Mouse (Mus musculus) WW6 (cell line): ENCODE data around the gene Adam21.

Experiments
- DNase-seq: peaks from one replicate; pipeline ENCODE4 v3.0.0-alpha.2; 2013; ENCODE audit warnings: low read depth, low spot score

The Adam21 gene

DNA sequence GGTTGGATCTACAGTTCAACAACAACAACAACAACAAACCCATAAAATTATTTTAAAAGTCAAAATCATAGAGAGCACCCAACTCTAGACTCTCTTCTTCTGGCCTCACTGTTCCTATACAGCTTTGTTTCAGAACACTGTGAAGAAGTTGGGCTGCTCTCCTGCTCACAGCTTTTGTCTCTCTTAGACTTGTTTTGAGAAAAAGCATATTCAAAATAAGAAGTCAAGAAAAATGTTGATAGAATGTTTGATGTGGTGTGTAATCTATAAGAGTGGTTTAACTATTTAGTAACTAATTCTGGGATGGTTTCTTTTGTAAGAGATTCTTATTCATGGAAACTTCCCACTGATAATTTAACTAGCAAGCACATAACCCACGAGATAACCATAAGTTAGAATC lies at the start of gene Adam21:
Gene Adam21 (minus strand): TSS at position 101 of the 400 bp plus-strand sequence.
- DNase-seq, result no peak

DNA sequence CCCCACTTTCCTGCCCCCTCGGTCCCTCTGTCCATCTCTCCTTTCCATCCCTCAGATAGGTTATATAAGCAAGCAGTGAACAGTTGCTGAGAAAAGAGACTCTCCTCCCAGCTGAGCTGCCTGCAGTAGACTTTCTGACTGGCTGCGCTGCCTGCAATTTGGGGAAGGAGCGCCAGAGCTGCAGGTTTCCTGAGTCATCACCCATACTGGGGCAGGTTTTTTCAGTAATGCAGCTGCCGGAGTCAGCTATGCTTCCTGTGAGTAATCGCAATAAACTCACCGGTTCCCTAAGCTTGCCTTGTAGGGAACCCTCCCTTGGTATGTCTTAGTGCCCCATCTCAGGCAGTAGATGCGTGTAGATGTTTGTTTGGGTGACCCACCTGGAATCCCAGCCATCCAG lies 48.7 kb upstream of the Adam21 start:
- no peak for DNase-seq

- DNase-seq, result no peak
Observed at GRCm38 (mm10) chr12:81615807-81616206, 47.5 kb upstream of the Adam21 start.

DNA sequence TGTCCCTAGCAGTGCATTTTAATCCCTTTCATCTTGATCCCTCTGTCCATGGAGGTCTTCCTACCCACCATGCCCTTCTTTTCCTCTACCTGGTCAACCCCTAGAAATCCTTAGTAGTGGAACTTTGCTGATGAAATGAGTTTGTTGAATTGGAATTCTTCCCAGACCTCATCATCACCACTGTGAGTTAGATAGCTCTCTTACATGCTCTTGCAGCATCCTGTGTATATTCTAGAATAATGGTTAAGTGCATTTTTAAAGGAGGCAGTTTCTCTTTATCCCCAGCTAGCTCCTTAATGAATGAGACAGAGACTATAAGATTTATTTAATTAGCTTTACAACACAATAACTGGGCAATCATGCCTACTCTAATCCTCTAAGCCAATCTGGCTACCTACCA lies 41.2 kb upstream of the Adam21 start:
- DNase-seq, result no peak

DNA sequence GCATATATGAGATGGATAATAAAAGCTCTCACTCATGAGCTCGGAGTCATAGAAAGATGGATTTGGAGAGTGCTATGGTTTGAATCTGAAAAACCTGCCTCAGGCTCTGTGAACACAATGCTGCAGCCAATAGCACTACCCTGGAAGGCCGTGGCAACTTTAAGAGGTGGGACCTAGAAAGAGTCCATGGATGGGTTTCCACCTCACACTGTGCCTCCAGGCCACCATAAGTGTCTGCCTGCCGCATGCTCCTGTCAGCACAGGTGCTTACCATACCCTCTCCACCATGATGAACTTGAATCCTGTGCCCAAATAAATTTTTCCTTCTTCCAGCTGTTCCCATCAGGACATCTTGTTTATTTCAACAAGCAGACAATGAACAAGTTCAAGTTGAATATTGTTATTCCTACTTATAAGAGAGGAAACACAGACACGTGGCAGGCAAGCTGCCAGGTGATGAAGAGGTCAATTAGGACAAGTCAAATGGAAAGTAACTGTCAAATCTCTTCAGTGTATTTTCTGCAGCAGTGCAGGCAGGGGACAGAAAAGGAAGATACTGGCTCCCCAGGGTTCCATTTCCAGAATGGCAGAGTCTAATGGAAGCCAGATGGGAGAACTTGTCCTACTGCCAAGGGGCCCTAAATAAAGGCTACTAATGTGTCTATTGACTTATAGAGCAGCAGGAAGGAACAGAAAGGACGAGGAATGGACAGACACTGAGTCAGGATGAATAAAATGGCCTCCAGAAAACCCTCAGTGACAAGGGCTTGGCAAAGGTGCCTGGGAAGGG lies 36.9 kb upstream of the Adam21 start:
- no peak for DNase-seq

DNA sequence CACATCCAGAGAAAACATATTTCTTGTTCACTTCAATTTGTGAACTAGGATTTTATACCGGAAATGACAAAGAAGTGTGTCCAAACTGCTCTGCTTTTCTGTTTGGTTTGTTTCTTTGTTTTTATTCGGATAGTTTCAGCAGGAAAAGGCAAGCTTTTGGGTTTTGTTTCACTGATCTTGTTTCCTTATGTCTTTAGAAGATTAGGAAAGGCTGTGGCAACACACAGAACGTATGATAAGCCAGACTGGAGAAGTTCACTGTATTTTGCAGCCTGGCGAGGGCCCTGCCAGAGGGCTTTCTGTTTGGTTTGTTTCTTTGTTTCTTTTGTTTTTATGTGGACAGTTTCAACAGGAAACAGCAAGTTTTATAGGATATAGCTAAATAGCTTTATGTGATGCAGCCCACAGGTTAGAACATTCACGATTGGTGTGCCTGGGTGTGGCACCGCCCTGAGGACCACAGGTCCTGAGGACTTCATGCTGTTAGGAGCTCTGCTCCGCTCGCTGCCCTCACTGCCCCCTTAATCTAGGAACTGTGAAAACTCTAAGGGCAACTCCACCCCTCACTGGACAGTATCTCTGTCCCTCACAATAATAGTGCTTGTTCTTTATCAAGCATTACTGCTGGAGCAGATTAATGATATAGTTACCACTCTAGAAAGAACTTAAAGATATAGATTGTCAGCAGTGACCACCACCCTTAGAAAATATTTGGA lies 28.4 kb upstream of the Adam21 start:
- no peak for DNase-seq

DNA sequence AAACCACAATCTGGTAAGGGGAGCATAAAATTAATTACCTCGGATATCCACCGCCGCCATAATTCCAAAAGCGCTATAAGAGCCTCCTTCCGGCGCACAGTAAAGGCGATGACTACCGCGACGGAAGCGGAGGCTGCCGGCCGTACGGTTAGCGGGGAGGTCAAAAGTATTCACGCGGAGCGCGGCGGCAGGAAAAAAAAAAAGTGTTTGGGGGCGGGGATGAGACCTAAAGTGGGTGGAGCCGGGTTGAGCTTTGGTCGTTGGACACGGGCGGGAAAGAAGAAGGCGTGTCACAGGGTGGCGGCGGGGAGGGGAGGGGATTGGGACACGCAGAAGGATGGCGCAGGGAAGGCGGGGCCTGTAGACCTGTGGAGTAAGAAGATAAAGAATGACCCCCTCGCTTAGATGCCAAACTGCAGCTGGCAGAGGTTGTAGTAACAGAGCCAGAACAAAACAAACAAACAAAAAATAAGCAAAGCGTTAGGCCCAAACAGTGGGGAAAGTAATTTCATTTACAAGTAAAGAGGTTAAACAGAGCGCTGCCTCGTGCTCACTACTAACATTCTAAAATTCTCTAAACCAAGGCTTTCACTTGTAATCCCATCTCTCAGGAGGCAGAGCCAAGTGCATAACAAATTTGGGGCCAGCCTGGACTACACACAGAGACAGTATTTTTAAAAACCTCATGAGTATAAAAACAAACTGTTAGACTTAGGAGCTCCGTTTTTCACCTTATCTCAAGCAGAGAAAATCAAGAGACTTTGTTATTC lies 26.8 kb upstream of the Adam21 start, which contains the start of gene Med6:
Gene Med6 (minus strand): TSS at position 107 of the 770 bp plus-strand sequence.
- peak; percentile 95 for DNase-seq

- DNase-seq, result no peak
Observed at GRCm38 (mm10) chr12:81567931-81568330, 343 bp downstream of the Adam21 start.

DNA sequence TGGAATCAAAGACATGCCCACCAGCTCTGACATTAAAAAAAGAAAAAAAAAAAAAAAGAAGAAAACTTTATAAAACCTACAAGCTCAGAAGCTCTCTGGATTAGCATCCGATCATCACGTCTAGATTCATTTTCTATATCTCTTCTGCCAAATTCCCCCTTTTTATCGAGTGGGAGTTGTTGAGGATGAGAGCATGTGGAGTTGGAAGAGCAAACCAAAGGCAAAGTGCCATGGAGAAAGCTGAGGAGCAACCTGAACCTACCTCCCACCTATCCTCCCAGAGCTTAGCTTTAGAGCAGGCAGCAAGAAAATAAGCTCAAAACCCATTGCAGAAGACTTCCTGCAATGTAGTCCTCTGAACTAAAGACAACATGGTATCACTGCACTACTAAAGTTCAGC lies 4.1 kb downstream of the Adam21 start:
- no peak for DNase-seq

GRCm38 (mm10) chr12:81549286-81549685 lies 19.0 kb downstream of the Adam21 start:
- DNase-seq, result no peak

DNA sequence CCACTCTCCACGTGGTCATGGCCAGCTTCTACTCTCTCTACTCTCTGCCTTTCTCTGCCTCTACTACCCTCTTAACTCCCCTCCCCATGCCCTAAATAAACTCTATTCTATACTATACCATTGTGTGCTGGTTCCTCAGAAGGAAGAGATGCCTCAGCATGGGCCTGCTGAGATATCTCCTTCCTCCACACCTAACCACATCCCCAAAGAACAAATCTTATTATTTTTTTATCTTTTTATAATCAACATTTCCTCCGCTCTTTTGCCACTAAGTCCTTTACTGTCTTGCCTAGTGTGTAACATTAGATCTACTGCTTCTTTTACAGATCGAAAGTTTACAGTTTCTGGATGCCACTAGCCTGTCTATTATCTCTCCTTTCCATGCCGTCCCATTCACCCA lies 21.1 kb downstream of the Adam21 start:
- no peak for DNase-seq

DNA sequence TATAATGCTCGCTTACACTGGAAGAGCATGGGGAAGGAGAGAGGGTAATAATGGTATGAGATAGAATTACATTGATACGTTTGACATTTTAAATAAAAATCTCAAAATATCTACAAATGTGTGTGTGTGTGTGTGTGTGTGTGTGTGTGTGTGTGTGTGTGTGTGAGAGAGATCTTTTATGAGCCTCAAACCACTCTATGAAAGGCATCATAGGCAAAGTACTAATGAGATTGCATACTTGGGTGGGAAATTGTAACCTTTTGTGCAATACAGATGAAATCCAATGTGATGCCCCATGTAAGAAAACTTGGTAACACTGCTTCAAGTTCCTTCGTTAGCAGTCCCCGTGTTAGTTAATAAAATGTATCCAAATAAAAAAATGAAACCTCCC lies 35.2 kb downstream of the Adam21 start:
- DNase-seq, result no peak

- DNase-seq, result peak; percentile 65
Observed at GRCm38 (mm10) chr12:81532316-81533028, 35.8 kb downstream of the Adam21 start, which contains the start of the genes Gm20498 and Synj2bp. Gm20498 (minus strand) TSS chr12:81532905. Synj2bp (minus strand) TSS chr12:81532911.

DNA sequence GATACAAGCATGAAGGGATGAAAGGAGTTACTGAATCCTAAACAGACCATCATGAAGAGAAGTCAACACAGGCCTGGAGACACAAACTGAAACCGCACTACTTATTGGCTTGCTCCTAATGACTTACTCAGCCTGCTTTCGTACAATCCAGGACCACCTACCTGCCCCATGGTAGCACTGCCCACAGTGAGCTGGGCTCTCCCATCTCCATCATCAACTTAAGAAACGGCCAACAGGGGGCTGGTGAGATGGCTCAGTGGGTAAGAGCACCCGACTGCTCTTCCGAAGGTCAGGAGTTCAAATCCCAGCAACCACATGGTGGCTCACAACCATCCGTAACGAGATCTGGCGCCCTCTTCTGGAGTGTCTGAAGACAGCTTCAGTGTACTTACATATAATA lies 37.7 kb downstream of the Adam21 start:
- DNase-seq, result peak; percentile 31
